Mouse (Mus musculus) embryonic fibroblast, embryonic 13.5 days (primary cell): Measurements from ENCODE around the gene Ints2.

ENCODE experiments used
- CTCF ChIP-seq: IDR thresholded peaks from 2 replicates; pipeline ENCODE4 v1.5.1; 2011; ENCODE audit warnings: mild to moderate bottlenecking, control low read depth, low read length, moderate library complexity, borderline replicate concordance; ENCODE audit not compliant: insufficient read depth
- POLR2A ChIP-seq: IDR thresholded peaks from 2 replicates; pipeline ENCODE4 v1.6.1; 2011; ENCODE audit warnings: low read depth, mild to moderate bottlenecking, control low read depth, low read length, moderate library complexity

DNA sequence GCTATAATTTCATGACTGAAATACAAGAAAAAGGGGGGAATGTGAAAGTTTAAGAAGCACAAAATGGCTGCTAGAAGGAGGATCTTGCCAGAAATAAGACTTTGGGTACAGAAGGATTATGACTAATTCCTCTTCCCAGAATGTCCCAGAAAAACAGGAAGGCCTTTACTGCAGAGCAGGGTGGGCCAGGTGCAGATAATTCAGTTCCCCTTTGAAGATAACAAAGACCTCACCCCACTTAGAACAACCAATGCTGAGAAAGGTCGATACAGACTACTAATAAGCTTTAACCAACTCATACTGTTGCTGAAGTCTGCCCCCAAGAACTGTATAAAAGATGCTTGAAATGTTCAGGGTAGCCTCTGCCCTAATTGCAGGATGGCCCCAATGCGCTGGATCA, 48.3 kb downstream of the Ints2 start:
- no peak for TF ChIP-seq CTCF
- TF ChIP-seq POLR2A, result no peak
